Mouse (Mus musculus) adrenal gland, adult (tissue): Measurements from ENCODE around the gene Ttll12.

Source experiments
- DNase-seq, 2 experiments: peaks; one replicate each; pipeline ENCODE4 v3.0.0; 2022 to 2023; ENCODE audit warnings: low spot score in 1 of 2; ENCODE audit not compliant: inconsistent age in 2 of 2

Ttll12 gene

DNA sequence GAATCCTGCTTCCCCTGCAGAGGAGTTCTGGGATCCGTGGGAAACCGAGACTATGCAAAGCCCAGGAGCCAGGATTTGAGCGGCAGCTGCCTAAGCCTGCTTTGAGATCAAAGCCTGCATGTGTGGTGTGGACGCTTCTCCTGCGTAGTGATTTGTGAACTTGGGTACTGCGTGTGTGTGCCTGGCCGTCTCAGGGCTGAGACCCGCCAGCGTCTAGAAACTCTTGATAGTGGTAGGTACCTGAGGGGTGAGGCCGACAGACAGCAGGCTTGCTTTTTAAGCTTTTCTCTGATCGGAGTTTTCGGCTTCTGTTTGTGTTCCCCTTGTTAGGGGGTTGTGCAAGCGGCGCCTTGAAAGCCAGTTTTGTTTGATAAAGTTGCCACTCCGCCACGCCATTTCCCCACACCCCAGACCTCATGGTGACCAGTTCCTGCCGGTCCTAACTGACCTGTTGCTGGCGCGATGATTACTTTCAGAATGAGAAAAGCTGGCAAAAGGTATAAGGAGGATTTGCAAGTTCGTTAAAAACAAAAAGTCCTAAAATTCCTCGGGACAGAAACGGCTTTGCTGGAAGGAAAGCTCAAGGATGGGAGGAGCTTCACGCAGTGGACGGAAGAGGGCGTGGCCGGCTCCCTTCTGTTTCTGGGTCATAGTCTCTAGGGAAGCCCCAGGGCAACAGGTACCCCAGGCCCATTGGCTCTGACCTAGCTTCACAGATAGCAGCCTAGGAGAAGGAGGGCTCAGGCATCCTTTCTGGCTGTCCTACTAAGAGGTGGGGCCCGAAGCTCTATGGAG is 30.9 kb downstream of the Ttll12 start:
- DNase-seq: peak; percentile 82 to 94

DNA sequence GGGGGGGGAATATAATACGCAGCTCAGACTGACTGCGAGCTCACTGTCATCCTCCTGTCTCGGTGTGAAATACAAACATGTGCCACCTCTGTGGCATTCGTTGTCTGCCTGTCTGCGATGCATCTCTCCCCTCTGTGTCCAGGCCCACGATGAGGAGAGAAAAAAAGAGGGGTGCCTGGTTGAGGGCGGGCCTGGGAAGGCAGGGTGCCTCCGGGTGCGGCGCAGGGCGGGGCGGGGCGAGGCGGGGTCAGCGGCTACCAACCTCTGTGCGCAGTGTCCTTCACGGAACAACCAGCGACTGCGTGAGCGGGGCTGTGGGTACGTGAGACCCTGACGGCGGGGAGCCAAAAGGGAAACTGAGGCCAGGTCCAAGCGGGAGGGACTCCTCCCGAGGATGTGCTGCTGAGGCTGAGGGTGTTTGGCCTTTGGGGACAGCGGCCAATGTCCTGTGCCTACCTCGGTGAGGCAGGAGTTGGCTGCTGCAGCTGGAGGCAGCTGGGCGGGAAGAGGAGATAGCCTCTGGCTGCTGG is 31.6 kb downstream of the Ttll12 start, which contains the start of the genes Tspo and Mcat:
TSS of gene Tspo (plus strand) at position 266 of the 530 bp plus-strand sequence.
TSS of gene Mcat (minus strand) at position 461 of the 530 bp plus-strand sequence.
- peak; percentile 89 to 96 for DNase-seq

DNA sequence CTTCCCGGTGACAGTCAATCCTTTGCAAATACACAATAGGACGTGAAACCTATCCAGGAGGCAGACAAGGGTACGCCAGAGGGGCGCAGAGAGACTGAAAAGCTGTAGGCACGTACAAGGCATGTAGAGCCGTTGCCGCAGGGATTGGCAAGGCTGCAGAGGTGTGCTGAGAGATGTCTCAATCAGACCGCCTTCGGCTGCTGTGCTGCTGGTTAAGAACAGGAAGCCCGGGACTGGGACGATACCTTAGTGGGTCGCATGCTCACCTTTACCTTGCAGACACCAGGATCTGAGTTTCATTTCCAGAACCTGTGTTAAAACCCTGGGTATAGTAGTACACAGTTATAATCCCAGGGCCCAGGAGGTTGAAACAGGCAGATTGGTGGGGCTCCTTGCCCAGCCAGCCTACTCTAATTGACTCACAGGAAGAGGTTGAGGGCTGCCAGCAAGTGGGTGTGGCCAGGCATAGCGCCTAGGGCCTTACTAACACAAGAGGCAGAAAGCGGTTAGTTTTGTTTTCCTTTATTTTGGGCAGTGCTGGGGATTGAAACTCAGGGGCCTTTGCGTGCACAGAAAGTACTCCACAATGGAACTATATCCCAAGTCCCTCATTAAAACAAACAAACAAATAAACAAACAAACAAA is 32.2 kb downstream of the Ttll12 start:
- DNase-seq: peak; percentile 90 to 95

DNA sequence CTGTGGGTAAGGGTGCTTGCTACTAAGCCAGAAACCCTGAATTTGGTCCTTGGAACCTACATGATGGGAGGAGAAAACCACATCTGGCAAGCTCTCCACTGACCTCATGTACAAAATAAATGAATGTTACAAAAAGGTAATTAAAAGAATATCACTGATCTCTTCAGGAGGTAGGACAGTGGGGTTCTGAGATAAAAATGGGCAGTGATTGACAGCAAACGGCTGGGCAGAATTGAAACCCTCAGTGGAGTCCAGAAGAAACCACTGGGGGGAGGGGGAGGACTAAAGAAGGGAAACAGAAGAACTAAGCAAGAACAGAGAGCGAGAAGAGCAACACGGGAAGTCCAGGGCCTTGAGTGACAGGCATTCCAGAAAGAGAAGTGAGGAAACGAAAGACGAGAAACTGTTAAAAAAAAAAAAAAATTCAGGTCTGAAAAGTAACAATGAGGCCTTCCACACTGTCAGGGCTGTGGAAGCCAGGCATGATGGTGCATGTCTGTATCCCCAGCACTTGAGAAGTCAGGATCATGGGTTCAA is 33.9 kb downstream of the Ttll12 start:
- no peak for DNase-seq

DNA sequence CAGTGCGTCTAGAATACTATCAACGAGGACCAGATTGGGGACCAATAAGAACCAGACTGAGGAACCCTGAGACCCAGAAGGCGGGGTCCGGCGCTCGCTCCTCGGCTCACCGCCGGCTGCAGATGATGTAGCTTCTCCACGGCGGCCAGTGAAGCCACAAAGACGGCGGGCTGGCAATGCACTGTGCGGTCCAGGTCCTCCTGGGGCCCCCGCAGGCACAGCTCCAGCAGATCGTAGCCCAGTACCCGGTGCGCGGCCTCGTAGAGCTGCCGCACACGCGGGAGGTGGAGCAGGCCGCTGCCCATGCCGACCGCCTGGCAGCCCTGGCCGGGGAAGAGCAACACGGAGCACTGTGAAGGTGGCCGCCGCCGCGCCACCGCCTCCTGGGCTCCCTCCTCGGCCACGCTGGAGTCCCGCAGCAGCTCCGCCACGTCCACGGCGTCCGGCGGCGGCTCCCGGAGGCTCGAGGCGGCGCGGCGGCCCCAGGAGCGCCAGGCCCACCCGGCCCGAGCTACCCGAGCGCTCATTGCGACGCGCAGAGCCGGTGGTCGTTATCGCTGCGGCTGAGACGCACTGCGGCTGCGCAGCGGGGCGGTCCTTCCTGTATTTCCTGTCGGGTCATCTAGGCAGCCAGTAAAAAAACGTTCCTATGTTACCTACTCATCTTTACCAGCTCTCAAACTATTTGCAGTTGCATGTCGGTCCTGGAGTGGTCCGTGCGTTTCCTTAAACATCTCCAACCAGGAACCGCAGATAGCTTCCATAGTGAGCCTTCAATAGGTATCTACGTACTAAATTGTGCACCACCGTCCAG is 39.6 kb downstream of the Ttll12 start:
- peak; percentile 90 to 96 for DNase-seq

DNA sequence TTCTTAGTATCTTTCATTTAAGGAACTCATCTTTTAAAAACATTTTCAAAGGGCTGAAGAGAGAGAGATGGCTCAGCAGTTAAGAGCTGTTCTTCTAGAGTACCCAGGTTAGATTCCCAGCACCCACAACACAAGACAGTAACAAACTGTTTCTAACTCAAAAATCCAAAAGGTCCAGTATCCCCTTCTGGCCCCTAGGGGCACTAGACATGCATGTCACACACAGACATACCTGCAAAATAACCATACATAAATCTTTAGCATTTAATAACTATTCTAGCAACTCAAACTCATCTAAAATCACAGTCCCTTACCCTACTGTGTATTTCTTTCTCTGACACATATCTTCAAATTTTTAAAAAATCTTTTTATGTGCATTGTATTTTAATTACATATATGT is 41.1 kb downstream of the Ttll12 start:
- DNase-seq: no peak

DNA sequence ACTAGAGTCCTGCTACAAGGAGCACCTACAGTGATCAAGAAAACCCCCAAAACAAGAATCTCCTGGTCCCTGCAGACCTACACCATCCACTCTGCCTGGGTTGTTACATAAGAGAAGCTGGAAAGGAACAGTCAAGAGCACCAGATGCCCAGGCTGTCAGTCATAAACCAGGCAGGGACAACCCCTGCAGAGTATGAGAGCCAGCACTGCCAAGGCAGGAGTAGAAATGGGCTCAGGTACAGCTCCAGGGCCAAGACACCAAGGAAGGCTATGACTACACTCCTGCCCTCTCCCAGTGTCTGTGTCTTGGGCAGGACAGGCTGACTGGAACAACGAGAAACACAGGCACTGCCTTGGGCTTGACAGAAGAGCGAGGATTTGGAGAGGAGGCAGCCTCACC is 44.8 kb downstream of the Ttll12 start:
- DNase-seq: no peak

DNA sequence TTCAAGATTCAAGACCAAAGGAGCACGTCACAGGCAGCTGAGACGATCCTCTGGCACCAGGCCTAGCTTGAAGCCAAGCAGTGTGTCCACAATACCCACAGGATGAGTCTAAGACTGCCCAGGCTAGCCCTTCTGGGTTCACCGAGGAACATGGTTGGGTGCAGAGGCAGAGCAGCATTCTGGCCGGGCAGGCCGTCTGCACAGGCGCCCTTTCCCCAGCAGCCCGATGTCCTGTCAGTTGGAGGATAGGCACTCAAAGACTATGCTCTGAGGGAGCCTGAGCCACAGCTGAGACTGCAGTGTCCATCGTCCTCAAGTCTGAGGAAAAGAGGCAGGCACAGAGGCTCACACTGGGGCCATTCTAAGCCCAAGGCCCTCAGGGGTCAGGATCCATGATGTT is 47.8 kb downstream of the Ttll12 start:
- DNase-seq: no peak

DNA sequence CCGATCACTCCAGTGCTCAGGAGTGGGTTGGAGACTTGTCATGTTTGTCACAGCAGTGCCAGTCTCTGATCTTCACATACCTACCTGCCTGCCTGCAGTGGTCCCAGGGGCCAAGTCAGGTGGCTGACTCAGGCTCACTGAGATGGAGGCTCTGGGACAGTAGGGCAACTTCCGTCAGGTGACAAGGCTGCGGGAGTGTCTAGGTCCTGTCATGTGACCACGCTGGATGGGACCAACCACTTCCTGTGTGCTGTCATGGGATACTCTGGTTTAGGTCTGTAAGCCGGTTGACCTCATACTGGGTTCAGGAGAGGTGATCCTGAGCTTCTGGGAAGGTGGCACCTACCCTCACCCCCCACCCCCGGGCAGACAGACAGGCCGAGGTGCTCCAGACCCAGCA is 48.9 kb downstream of the Ttll12 start:
- no peak for DNase-seq

DNA sequence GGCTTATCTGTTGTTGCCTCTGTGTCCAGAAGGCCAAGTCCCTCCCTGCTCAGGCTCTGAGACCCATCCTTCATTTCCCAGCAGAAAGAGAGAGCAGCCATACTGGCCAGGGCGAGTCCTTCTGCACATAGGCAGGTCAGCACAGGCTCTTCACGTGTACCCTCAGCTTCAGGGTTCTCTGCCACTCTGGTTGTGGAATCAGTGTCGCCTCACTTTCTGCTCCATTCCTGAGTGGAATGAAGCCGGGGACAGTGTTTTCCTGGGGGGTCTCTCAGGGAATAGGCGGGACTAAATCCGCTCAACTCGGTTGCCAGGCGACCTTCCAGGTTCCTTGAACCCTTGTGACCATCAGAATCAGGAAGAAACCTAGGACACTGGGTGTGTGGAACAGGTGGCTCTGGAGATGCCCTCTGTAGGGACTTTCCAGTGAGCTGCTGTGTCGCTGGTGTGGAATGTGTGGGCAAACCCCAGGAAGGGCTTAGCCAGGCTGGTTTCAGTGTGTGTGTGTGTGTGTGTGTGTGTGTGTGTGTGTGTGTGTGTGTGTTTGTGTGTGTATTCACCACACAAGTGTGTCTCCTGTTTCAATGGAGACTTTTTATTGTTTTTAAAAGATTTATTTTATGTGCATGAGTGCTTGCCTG is 53.2 kb downstream of the Ttll12 start:
- no peak for DNase-seq

DNA sequence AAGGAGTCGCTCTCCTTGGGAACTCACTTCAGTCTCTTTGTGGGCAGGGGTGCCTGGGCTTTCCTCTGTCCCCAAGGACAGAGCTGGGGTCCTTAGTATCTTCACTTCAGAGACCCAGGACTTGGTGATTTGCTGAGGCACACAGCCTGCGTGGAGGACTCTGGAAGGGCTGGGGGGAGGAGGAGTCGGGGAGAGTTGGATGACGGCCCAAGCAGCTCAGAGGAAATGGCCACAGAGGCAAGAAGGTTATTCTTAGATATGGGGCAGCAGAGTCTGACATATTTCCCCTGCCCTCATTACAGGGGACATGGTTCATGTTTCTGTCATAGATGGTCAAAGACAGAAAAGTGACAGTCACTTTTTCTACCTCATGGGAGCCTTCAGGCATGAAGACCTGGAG is 55.1 kb downstream of the Ttll12 start:
- DNase-seq: peak; percentile 64 to 79

DNA sequence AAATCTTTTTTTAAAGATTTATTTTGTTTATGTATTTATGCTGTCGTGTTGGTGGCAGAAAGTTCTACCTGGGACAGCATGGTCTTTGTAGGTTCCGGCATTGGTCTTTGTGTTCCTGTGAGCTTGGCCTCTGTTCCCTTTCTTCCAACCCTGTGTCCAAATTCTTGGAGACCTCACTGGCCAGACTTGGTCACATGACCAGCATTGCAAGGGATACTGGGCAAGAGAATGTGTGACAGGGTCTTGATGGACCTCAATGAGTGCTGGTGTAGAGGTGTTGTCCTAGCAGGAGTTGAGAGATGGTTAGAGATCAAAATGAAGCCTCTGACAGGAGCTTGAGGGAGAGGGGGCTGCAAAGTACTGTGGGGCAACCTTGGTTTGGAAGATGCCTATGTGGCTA is 56.1 kb downstream of the Ttll12 start:
- DNase-seq: no peak

DNA sequence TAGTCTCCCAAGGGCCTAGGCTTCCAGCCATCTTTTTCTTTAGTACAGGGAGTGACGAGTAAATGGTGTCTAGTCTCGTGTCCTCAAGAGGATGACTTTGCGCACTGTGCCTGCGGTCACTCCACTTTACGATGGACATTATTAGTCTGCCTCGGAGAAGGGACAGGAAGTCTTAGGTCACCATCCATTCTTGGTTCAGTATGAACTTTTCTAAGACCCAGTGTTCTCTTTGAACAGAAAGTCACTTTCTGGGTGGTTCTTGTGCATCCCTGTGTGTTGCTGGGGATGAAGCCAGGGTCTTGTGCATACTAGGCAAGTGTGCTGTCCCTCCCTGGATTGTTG is 59.1 kb downstream of the Ttll12 start:
- DNase-seq: no peak

DNA sequence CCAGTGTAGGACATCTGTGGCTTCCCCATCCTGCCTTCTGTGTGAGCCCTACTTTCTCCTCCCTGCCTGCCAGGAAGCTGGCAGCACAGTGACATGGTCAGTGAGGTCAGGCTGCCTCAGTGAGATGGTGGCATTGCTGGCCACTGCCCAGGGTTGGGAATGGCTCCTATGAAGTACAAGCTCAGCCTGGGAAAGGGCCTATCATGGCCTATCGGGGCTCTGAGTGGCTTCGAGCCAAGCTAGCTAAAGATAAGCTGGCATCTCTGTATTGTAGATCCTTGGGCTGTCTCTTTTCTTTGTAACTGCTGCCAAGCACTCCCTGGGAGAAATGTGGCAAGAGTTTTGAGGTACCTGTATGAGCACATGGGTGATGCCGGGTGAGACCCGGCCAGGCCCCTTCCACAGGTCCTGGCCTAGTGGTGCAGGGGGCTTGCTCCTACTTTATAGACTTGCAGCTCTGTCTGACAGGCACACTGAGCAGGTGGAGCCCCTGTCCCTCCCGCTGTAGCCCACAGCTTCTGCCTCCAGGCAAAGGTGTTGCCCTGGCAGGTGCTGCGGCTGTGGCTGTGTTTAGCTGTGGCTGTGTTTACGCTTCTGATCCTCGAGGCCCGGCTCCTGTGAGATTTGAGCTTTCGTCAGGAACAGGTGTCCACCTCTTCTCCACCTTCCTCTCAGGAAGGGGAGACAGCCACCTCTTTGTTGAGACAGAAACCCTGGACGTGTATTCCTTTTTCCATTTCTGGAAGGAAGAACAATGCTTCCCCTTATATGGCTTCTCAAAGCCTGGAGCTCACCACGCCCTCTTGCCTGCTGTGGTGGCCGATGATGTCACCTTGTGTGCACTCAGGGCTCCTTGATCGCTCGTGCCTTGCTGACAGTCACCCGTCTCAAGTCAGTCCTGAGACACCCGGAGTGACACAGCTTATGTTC is 59.7 kb downstream of the Ttll12 start:
- DNase-seq: peak in 1 of 2 experiments; percentile 70

DNA sequence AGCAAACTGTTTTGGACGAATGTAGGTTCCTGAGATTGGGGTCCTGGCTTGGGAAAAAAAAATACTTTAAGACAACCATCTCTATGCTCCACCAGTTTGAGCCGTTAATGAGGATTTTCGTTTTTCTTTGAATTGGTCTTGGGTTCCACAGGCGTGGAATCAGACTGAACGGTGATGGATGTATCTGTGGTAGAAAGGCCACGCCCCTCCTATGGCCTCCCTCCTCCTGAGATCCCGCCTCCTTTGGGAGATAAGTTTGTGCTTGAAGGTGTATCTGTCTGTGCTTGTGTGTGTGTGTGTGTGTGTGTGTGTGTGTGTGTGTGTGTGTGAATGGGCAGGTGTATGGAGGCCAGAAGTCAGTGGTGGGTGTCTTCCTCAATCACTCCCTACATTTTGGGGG is 62.4 kb downstream of the Ttll12 start:
- DNase-seq: no peak

DNA sequence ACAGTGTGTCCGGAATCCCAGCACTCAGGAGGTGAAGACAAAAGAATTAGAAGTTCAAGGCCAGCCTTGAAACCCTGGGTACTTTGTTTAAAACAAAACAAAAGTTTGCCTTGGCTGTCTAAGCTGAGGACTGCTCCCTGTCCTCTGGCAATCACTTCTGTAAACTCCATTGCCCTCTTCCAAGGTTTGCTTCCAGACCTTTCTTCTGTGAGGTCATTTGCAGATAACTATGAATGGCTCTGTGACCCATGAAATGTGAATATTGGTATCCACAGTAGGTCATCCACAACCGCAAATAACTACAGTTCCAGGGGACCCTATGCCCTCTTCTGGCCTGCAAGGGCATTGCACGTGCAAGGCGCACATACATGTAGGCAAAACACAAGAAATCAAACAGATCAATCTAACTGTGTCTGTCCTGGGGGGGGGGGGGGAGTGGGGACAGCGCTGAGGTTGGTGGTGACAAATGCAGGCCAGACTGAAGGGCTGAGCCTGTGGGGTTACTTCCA is 62.9 kb downstream of the Ttll12 start:
- DNase-seq: no peak

DNA sequence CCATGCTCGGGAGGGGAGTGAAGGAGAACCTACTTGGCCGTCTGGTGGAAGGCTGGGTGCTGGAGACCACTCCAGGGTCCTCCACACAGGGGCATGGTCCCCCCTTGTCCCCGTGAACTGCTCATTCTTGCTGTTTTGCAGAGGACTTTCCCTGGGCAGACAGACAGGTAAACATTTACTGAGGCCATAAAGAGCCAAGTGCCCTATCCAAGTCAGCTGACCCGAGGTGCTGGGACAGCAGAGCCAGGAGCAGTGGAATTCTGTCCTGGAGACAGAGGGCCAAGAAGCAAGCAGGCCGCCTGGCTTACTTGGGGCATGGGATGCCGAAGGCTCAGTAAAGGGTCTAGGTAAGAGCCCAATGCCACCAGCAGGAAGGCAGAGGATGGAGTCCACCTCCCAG is 64.3 kb downstream of the Ttll12 start:
- peak in 1 of 2 experiments; percentile 40 for DNase-seq

DNA sequence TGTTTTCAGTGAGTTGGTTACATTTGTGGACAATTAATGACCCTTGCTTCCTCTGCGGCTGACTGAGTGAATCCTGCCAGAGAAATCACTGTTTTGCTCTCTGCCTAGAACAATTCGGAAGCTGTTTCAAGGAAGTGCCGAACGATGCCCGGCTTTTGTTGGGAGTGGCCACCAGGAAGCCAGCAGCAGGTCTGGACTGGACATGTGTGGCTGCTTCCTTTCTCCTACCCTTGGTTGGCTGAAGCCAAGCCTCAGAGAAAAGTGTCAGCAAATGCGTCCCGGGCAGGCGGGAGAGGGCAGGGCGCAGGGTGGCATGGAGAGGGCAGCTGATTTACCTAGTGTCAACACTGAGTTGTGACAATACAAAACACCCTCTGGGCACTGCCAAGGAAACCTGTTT is 64.7 kb downstream of the Ttll12 start:
- DNase-seq: peak; percentile 49 to 70

DNA sequence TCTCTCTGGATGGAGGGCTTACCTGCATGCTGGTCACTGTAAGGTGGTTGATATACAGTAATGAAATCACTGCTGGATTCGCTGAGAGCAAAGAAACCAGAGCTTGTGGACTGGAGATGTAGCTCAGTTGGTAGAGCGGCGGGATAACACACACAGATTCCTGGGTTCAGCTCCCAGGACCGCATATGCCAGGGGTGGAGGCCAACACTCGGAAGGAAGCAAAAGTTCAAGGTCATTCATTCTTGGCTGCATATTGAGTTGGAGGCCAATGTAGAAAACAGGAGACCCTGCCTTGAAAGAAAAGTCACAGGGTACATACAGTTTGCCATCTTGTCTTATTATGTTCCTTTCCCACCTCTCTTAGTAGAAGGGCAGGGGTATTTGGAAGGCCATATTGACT is 65.2 kb downstream of the Ttll12 start:
- peak; percentile 59 to 79 for DNase-seq
